Mouse (Mus musculus): ENCODE results near the gene Bmp2.

Gene Bmp2

DNA sequence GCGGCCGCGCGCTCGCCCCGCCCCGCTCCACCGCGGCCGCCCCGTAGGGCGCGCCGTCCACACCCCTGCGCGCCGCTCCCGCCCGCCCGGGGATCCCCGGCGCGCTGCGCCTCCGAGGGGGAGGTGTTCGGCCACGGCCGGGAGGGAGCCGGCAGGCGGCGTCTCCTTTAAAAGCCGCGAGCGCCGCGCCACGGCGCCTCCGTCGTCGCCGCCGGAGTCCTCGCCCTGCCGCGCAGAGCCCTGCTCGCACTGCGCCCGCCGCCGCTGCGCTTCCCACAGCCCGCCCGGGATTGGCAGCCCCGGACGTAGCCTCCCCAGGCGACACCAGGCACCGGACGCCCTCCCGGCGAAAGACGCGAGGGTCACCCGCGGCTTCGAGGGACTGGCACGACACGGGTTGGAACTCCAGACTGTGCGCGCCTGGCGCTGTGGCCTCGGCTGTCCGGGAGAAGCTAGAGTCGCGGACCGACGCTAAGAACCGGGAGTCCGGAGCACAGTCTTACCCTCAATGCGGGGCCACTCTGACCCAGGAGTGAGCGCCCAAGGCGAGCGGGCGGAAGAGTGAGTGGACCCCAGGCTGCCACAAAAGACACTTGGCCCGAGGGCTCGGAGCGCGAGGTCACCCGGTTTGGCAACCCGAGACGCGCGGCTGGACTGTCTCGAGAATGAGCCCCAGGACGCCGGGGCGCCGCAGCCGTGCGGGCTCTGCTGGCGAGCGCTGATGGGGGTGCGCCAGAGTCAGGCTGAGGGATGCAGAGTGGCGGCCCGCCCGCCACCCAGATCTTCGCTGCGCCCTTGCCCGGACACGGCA, at the start of gene Bmp2:
TSS of gene Bmp2 (plus strand) at position 129 of the 811 bp plus-strand sequence.
- DNase-seq: peak; percentile 77

DNA sequence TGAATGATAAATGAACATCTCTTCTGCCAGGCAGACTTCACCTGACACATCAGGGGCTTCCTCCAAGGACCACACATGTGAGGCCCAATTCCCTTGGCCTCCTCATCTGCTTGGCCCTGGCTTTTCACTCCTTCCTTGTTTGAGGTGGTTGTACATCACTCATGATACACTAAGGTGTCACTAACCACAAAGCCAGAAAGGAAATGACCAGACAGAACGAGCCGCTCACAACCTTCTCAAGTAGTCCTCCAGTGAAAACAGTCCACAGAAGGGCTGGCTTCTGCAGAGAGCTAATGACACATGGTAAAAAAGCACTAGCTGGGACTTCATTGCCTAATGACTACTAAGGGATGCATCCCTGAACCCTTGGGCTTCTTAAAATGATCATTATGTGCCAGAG, 46.3 kb upstream of the Bmp2 start:
- no peak for DNase-seq

DNA sequence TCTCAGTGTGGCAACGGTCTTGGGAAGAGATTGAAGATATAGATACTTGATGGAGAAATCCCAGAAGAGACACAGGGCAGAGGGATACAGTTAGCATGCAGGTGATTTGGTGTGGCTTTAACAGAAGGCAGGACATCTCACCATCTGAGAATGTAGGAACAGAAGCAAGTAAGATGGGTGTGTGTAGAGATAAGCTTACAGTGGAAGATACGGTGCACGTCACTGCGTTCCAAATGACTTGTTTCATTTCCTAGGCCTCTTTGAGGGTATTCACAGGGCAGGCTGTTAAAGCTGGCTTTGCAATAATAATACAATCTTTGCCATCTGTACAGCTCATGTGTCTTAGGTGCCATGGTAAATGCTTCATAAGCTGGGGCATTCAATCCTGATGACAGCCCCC, 44.9 kb upstream of the Bmp2 start:
- DNase-seq: no peak

DNA sequence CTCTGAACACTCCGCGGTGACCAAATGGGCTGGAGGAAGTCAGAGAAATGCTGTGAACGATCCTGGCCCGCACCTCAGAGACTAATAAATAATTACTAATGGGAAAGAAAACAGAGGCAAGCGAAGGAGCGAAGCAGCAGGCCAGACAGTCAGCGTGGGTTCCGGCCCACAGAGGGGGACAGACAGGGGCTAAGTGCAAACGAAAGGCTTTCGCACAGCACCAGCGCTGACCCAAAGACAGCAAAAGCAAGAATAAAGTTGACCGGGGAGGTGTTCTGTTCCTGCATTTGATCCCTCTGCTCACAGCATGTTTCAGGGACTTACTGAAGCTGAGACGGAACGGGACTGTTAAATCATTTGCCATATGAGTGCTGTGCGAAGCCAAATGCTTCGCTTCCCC, 42.8 kb upstream of the Bmp2 start:
- no peak for DNase-seq

DNA sequence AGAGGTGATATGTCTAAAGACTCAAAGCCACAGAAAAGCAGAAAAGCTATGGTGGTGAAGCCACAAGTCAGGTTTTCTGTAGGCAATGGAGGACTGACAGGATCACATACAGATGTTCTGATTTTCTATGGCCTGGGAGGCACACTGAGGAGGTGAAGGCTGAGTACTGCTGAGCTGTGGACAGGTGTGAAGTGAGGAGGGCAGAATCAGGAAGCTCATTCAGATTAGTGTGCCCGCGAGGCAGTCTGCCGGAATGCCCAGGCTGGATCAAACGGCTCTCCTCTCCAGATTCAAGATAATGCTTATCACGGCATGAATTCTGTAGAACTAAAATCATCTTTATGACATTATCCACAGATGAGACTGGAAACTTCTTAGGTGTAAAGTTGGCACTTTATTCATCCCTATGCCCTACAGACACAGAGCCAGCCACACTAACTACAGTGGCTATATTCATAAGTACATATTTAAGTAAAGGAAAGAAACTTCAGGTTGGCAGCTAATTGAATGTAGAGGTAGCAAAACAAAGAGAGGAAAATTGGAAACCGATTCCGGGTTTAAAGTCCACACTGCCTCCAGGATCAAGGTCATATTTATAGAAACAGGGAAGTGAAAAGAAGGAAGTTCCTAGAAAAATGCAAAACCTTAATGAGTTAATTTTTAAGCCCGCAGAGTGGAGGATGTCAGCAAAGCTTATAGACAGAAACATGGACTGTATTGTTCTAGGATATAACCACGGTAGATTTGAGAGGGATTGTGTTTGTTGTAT, 40.8 kb upstream of the Bmp2 start:
- no peak for DNase-seq

DNA sequence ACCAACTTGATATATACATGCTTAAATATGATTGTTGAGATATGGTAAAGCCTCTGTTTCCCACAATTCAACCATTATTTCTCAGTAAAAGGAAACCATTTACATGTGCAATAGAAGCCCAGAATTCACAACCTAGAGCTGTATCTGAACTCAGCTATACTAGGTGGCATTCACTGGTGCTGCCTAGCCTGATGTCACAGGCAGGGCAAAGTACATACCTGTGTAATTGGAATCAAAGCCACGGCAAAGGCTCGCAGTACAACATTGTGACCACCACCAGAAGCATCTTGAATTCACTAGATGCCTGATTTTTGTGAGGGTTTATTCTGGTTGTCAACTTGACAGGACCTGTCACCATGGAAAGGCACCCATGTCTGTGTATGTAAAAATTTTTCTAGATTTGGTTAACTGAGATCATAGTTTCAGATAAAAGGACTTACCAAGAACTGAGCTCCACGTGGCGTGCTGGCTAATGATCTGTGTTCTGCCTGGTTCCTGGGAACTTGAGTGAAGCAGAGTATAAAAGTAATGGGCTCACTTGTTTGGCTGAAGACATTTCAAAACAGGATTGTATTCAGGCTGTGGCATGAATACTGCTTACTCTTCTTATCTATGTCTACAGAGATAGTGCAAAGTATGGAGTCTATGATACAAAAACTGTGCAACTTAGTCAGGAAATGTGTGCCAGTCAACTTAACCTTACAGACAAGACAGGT, 35.5 kb upstream of the Bmp2 start:
- no peak for DNase-seq

DNA sequence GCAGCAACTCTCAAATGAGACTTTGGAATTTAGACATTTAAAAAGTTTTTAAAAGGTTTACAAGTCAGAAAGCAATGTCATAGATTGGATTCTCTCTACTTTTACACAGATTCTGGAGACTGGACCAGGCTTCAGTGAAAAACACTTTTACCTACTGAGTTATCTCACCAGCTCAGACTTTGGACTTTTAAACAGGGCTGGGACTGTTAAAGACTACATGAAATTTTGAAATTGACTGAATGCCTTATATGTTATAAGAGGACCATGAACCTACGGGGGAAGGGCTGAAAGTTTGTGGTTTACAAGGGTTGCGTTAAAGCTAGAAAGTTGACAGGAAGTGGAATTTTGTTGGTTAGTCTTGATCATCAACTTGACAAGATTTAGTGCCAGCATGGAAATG, 34.1 kb upstream of the Bmp2 start:
- no peak for DNase-seq

DNA sequence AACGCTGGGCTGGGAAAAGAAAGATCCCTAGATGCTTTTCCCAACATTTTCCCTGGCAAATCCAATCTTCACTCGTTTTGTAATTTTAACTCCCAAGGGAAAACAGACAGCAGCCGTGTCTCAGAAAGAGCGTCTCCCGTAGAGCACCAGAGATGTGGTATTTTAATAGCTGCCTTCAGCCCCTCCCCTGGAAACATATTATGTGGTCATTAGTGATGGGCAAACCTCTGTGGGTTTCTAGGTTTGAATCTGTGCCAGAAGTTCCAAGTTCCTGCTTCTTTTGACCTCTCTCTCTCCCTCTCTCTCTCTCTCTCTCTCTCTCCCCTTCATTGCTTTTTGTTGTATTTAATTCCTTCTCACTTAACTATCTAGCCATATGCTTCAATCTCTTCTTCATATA, 30.8 kb upstream of the Bmp2 start:
- no peak for DNase-seq

DNA sequence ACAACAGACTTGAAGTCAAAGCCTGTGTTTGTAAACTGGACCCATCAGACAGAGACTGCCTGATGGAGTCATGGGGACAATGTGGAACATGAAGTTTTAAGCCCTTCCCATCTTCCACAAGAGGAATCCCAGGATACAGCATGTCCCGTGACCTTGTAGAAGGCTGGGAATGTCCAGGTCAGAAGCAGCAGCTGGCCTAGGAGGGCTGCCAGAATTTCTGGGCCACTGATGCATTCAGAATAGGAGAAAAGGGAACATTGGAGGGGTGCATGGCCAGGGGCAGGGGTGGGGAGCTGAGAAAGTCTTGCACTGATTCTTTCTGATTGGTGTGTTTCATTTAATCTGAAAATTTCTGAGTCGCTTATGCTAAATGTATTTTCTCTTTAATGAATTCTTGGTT, 29.8 kb upstream of the Bmp2 start:
- peak; percentile 62 for DNase-seq

DNA sequence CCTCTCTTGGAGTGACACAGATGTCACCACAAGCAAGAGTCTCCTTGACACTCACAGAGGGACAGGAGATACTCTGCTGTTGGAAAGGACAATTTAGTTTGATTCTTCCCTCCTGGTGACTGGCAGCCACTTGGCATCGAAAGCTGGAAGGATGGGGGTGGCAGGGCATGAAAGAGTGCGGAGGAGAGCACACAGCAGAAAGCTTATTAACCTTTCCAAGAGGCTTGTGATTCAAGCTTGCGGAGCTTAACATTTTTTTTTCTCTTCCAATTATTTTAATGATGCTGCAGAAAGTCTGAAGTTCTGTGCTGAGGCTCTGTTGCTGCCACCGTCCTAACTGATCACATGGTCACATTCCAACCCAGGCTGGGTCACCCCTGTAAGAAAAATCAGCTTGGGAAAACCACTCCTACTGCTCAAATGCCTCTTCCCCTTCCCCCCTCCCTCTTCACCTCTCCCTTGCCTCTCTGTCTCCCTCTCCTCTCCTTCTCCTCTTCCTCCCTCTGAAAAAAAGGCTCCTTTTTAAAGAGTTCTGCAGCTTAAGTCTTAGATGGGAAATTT, 26.3 kb upstream of the Bmp2 start:
- peak; percentile 24 for DNase-seq

DNA sequence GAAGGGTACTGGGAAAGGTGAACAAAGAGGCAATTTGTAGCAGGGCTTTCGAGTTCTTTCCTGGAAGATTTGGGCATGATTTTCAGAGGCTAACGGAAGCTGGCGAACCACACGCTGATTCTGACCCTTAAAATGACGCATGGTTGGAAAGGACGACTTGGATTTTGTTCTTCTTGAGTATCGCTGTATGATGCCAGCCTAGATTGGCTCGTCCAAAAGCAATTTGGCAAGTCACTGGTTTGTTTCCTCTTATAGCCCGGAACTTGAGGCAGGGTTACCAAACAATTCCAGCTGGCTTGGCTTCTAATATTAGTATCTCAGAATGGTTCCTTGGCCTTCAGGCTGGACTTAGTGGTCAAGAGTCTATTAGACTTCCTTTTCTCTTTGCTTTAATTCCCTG, 22.6 kb upstream of the Bmp2 start:
- no peak for DNase-seq

DNA sequence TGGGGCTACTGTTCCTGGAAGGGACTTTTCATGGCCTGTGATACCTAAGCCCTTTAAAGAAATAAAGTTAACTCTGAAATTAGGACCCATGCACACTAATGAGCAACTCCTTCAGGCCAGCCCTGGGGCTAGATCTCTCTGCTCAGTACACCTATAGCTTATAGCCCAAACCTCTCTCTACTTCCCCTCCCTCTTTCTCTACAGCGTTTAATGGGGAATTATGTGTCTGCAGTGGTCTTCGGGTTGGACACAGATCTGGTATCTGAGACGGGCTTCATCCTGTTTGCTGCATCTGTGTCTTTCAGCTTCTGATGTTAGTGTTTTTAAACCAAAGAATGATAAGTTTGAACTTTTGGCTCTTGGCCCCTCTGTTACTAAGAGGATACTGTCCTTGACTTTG, 18.9 kb upstream of the Bmp2 start:
- DNase-seq: no peak

DNA sequence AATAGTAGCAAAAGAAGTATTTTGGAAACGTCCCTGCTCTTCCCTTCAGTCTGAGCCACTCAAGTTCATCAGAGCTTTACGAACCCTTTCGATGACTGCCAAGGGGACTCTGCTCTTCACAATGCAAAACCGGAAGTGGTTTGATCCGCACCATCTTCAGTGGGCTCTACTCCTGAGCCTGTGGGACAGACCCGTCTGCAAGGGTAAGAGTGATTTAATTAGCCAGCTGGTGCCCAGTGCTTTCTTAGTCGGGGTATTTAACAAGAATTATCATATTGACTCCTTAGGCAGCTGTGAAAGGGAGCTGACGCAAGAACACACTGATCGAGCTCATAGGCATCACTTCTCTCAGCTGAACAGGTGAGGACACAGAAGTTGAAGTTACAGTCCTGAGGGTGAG, 16.5 kb upstream of the Bmp2 start:
- DNase-seq: no peak

DNA sequence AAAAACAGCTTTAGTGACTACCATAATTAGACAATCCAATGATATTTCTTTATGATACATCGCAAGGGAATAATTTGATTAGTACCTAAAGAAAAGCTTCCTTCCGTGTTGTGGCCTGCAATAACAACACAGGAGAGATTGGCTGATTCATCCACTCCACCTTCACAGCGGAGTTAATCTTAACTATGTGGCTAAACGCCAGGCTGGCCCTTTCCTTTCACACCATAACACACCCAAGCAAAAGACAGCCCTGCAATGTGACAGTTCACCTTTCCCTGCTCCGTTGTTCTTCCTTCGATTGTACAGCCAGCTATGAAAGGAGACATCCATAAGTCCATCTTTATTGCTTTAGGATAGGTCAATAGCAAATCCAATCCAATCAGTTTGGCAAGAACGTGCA, 15.1 kb upstream of the Bmp2 start:
- DNase-seq: no peak

DNA sequence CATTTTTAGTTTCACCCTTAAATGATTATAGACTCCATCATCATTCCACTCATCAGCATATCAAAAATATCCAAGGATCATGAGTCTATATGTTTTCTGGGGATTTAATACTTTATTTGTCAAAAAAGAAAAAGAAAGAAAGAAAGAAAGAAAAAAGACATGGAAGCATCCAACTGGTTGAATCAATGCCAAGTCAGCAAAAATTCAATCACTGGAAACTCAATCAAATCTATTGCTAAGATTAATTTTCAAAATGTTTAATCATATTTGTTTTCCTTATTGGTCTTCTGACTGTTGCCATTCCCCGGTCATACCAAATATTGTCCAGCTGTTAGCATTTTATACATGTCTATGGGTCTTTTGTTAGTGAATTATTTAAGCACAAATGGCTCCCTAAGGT, 11.3 kb upstream of the Bmp2 start:
- no peak for DNase-seq

DNA sequence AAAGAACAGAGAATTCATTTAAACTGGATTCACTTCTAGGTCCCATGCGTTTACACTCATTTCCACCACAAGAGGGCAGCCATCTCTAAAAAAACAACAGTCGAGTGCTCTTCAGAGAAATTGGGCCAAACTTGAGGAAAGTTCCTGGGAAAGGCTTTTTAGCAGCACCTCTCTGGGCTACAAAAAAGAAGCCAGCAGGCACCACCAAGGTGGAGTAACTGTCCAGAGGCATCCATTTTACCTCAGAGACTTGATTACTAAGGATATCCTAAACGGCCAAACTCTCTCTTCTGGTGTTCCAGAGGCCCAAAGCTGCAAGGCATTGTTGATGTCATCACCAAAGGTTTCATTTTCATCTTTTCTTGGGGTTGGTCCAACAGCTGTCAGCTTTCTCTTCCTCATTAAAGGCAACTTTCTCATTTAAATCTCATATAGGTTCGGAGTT, 1.7 kb upstream of the Bmp2 start:
- DNase-seq: peak; percentile 71

DNA sequence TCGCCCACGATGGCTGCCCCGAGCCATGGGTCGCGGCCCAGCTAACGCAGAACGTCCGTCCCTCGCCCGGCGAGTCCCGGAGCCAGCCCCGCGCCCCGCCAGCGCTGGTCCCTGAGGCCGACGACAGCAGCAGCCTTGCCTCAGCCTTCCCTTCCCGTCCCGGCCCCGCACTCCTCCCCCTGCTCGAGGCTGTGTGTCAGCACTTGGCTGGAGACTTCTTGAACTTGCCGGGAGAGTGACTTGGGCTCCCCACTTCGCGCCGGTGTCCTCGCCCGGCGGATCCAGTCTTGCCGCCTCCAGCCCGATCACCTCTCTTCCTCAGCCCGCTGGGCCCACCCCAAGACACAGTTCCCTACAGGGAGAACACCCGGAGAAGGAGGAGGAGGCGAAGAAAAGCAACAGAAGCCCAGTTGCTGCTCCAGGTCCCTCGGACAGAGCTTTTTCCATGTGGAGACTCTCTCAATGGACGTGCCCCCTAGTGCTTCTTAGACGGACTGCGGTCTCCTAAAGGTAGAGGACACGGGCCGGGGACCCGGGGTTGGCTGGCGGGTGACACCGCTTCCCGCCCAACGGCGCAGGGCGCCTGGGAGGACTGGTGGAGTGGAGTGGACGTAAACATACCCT, 995 bp downstream of the Bmp2 start:
- peak; percentile 41 for DNase-seq

DNA sequence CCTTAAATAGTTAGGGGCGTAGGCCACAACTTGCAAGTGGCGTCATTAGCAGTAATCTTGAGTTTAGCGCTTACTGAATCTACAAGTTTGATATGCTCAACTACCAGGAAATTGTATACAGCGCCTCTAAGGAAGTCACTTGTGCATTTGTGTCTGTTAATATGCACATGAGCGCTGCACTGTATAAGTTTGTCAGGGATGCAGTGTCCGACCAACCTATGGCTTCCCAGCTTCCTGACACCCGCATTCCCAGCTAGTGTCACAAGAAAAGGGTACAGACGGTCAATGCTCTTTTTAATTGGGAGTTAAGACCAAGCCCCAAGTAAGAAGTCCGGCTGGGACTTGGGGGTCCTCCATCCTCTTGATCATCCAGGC, 1.9 kb downstream of the Bmp2 start:
- DNase-seq: no peak

DNA sequence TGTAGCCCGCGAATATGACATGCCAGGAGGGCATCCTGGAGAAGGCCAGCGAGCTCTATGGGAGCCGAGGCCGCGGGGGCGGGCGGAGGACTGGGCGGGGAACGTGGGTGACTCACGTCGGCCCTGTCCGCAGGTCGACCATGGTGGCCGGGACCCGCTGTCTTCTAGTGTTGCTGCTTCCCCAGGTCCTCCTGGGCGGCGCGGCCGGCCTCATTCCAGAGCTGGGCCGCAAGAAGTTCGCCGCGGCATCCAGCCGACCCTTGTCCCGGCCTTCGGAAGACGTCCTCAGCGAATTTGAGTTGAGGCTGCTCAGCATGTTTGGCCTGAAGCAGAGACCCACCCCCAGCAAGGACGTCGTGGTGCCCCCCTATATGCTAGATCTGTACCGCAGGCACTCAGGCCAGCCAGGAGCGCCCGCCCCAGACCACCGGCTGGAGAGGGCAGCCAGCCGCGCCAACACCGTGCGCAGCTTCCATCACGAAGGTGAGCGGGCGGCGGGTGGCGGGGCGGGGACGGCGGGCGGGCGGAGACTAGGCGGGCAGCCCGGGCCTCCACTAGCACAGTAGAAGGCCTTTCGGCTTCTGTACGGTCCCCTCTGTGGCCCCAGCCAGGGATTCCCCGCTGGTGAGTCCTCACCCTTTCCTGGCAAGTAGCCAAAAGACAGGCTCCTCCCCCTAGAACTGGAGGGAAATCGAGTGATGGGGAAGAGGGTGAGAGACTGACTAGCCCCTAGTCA, 2.5 kb downstream of the Bmp2 start:
- peak; percentile 44 for DNase-seq

DNA sequence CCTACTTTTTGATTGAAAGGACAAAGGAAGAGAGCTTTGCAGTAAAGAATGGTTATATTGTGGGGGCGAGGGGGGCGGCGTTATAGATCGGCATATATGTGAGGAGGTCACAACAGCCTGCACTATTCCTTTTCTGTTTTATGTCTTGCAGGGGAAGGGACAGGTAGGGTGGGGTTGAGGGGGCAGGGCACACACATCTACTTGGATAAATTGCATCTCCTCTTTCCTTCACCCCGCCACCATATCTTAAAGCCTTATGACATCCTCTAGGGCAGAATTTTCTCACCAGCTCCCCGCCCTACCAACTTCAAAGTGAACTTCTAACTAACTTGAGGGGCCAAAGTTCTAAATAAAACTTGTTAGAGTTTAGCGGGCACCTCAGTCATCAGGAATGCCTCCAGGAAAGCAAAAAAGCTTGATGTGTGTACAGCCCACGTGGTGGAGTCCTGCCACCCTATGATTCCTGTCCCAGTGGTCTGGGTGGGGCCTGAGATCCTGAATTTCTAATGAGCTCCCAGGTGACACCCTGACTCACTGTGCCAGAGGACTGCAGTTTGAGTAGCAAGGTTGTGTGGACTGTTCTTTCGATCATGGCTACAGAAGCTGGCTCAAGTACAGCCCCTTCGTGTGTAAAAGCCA, 12.4 kb downstream of the Bmp2 start:
- DNase-seq: no peak

DNA sequence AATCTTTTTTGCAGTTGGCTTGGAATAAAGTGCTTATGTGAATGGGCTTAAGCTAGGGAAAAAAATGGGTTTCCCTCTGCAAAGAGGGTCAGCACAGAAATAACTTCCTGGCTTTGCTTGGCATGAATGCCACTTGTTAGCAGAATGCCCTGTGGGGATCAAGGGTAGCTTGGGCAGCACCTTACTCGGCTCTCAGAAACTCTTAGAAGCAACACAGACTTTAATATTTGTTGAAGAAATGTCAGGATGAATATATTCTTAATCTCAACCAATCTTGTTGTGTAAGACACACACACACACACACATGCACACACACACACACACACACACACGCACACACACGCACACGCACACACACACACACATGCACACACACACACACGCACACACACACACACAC, 13.5 kb downstream of the Bmp2 start:
- DNase-seq: no peak
